Mouse (Mus musculus) adrenal gland, adult 8-10 months (tissue): ENCODE data around the gene Metrn. TPM values are rescaled to one million over a fixed set of nuclear protein-coding genes. Genes with fewer than 3 reads are reported as not detected.

Experiments
- DNase-seq: peaks from one replicate; pipeline ENCODE4 v3.0.0; 2022
- total RNA-seq, 4 experiments: library from RNA; stranded (reverse); gene quantifications; 2 replicates each; pipeline ENCODE4 v1.2.4; 2022

Metrn gene
- total RNA-seq = 10 to 100 TPM; 31.4 to 45.8 (median 39.3) TPM

- DNase-seq = peak; percentile 82
These were observed at the start of gene Metrn for GRCm38 (mm10) chr17:25796951-25797369. Gene Metrn, minus strand, starts transcription at chr17:25797136.

DNA sequence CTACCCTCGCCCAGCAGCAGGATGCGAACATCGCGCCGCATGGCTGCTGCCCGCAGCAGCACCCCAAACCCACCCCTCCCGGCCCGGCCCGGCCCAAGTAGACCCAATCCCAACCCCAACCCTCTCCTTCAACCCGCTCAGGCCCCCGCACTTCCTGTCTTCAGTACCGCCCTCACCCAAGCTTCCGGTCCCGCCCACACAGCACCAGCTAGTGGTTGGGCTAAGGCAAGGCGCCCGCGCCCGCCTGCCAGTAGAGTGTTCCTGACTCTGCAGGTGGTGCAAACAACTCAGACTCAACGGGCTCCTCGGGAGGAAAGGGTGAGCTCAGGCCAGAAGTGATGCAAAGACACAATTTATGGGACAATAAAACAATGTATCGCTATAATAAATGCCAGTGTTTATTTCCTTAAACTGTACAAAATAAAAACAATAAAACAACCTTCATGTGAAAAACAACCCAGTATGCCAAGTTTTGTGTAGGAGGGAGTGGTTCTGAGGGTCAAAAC lies 47.5 kb upstream of the Metrn start, which contains the start of gene Rhot2:
Gene Rhot2, minus strand, starts transcription at position 456 of the 506 bp plus-strand sequence.
- peak; percentile 94 for DNase-seq

DNA sequence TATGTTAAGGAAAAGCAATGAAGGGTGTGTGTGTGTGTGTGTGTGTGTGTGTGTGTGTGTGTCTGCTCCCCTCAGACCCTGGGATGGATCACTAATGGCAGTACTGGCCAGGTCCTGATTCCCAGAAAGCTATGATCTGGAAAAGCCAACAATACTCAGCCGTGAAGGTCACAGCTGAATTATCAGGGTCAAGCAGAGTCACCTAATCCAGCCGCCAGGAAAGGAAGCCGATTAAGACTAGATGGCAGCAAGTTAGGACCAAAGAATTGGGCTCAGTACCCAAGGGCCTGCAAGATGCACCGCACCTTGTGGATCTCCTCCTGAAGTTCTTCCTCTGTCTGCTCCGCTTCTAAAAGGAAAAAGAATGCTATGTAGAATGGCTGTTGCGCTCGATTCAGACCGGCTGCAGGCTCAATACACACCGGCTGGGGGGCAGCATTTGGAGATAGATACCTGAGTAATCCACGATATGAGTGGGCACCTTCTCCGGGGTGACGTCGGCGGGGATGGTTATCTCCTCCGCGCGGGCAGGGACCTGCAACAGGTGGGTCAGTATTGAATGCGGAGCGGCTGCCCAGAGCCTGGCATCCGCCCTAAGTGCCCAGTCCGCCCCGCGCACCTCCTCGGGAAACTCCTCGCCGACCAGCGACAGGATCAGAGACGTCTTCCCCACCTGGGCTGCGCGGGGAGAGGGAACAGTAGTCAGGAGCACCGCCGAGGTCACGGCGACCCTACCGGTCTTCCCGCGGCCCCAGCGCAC lies 46.9 kb upstream of the Metrn start:
- no peak for DNase-seq

DNA sequence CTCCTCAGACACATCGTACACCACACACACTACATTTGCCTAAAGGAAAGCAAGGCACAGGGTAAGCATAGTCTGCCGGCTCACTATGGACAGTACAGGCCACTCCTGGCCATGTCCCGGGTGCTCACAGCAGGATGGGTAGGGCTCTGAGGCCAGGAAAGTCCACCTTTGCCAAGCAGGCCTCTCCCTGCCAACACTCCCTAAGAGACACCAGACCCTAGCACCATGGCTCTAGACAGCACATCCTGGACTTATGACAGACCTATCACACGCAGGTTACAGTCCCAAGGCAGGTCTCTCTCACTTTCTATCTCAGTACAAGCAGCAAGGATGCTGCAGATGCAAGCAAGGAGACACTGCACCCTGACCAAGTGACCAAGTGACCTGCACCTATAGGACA lies 46.2 kb upstream of the Metrn start:
- no peak for DNase-seq

DNA sequence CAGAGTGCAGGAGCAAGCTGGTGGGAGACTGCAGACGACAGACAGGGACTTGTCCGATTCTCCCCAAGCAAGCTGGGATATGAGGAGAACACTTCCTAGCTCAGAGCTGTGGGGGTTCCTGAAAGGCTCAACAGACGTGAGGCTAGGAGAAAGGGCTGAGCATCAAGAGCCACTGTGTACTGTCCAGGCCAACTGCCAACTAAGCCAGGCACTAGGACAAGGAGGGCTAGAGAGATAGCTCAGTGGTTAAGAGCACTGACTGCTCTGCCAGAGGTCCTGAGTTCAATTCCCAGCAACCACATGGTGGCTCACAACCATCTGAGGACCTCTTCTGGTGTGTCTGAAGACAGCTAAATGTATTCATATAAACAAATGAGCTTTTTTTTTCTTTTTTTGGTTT lies 45.6 kb upstream of the Metrn start:
- no peak for DNase-seq

GRCm38 (mm10) chr17:25841117-25841880 lies 44.4 kb upstream of the Metrn start, which contains the start of gene Gm20683:
Gene Gm20683, minus strand, starts transcription at chr17:25841763.
- DNase-seq = no peak

DNA sequence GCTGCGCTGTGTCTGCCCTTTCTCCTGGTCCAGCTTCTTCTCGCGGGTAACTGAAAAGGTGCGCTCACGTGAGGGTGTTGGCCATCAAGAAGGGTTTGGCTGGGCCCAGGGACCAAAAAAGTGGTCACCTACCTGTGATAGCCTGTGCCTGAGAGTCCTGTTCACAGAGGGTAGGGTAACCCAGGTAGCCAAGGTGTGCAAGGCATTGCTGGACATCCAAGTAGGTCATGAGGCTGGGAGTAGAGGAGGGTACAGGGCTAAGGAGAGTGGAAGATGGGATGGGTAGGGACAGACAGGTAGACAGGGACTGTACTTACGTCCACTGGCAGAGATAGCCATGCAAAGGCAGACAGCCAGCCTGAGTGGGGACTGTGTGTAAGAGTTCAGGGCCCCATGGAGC lies 43.6 kb upstream of the Metrn start:
- no peak for DNase-seq

GRCm38 (mm10) chr17:25839455-25840235 lies 42.7 kb upstream of the Metrn start:
- no peak for DNase-seq

GRCm38 (mm10) chr17:25838904-25839303 lies 42.0 kb upstream of the Metrn start:
- no peak for DNase-seq

- no peak for DNase-seq
These were observed 40.6 kb upstream of the Metrn start for GRCm38 (mm10) chr17:25837533-25837932.

DNA sequence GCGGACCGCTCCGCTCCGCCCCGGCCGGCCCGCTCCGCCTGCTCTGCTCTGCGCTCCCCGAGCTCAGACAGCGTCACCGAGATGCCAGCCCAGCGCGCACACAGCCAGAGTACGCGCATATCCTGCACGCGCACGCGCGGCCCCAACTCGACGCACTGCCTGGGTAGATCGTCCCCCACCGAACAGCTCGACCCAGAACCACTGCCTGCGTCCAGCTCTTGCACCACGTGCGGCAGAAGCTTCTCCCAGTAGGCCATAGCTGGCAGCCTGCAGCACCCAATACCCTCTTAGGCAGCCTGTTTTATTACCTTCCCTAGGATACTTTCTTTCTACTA lies 40.1 kb upstream of the Metrn start, which contains the start of gene Rhbdl1:
Gene Rhbdl1, minus strand, starts transcription at position 220 of the 335 bp plus-strand sequence.
- DNase-seq = peak; percentile 84

- peak; percentile 59 for DNase-seq
These were observed 39.6 kb upstream of the Metrn start for GRCm38 (mm10) chr17:25836397-25837075.

- DNase-seq = no peak
These were observed 38.9 kb upstream of the Metrn start for GRCm38 (mm10) chr17:25835816-25836215.

DNA sequence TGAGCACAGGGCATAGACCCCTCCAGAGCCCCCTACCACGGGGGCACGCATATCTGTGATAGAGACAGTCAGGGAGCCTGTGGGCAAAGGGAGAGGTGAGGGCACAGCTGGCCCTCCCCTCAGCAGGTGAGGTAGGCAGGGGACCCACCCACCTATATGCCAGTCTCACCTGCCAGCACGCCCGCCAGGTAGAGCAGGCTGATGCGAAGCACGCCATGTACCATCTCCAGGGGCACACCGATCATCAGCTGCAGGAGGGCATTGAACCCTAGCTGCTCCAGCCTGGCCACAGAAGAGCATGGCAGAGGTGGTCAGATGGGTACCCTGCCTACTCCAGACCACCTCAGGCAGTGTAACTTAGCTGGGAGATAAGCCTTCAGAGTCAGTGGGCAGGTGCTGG lies 38.4 kb upstream of the Metrn start:
- DNase-seq = no peak

DNA sequence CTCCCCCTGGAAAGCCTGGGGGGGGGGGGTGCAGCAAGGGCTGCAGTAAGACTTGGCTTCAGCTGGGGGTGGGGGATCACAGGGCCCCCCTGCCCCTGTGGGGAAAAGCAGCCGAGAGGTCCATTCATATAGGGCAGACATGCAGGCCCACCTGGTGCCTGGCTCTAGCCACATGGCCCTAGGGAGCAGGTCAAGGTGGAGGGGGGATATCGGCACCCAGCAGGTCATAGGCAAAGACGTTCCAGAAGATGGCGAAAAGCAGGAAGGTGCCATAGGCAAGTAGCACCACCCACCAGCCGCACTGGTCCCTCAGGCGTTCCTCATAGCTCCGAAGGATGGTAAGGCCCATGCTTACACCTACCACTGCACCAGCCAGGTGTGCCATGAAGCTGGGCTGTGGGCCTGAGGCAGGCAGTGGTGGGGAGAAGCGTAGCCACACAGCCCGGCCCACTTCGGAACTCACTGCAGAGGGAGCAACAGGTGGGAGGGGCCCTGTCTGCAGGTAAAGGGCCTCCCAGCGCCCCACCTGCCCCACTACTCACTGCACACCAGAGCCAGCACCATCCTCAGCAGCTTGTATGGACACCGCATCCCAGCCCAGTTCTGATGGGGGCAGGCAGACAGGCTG lies 37.8 kb upstream of the Metrn start:
- no peak for DNase-seq

DNA sequence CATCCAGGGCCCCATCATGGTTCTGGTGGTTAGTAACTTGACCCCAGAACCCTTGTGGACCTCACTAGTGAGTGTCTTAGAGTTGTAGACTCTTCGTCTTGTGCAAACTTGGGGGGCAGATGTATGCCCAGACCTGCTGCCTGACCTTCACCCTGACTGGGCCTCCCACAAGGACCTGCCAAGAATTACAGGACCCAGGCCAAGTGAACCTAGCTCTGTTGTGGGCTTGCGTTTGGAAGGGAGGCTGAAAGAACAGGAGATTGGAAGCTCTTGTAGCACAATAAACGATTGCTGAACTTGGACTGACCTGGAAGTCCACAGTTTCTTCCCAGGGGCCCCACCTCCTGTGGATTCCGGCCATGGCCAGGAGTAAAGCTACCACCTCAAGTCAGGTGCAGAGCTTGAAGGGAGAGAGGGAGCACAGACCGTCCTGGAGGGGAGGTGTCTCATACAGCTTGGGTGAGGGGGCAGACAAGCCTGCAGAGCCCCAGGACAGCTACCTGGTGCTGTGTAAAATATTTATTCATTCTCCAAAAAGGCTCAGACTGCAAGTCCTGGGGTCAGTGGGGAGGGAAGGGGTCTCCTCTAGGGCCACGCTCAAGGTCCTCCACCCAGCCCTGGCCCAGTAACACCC lies 37.1 kb upstream of the Metrn start:
- no peak for DNase-seq

GRCm38 (mm10) chr17:25833291-25833663 lies 36.3 kb upstream of the Metrn start, which contains the start of gene Stub1:
Gene Stub1, minus strand, starts transcription at chr17:25833404.
- peak; percentile 96 for DNase-seq

DNA sequence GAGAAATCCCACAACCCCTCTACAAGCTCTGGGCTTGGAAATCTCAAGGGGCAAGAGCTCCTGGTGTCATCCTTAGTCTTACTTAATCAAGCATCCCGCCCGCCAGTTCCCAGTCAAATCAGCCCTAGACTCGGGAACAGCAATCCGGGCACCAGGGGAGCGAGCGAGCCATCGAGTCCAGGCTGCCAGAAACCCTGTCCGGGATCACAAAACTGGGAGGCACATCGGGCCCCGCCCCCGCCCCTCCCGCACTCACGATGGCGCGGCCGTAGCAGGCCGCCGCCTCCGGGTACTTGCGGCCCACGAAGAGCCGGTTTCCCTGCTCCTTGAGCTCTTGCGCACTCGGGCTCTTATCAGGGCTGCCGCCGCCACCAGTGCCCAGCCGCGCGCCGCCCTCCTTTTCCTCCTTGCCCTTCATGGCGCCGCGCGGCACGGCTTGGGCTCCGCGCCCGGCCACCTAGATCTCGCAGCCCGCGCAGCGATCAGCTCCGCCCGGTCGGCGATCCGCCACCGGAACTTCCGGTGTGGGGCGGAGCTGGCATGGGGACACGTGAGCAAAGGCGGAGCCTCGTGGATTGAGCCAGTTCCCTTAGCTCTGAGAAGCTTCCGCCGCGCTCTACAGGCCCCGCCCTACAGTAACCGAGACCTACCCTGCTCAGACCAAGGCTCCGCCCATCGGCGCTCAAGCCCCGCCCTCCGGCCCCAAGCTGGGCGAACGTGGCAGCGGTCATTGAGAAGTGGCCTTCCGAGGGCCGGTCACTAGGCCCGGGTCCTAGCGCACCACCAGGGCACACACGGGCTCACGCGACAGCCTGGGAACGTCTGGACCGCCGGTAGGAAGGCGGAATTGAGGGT lies 35.7 kb upstream of the Metrn start:
- DNase-seq = peak; percentile 99

- DNase-seq = peak; percentile 81
These were observed 34.7 kb upstream of the Metrn start for GRCm38 (mm10) chr17:25831451-25832281.
